Mouse (Mus musculus): ENCODE data around the gene Gm4301. TPM values are rescaled to one million over a fixed set of nuclear protein-coding genes. Genes with fewer than 3 reads are reported as not detected.
"Not testable (repeated sequence)": the region's sequence is repeated elsewhere in the genome, so short reads cannot be mapped to it uniquely, and the experiment has no call there.

Gene Gm4301
- total RNA-seq (2021): not detected

DNA sequence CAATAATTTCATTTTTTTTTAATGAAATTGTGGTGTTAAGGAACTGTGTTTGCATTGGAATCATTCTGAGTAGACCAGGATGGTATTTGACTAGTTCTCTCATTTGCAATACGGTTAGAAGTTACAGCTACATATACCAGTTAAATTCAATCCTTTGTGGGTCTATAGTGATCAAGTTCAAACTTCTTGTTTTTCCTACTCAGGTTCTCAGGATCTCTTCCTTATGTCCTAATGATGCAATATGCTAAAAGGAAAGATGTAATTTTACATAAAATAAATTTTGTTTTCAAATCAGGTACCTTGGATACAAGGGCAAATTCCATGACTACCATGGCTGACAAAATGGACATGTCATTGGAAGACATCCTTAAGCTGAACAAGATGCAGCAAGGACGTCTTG, at the start of gene Gm4301:
Gm4301 (plus strand) TSS at position 301 of the 400 bp plus-strand sequence.
- DNase-seq (ENCODE audit: low spot score in 2 of 2); intact Hi-C loops (cut with DNase I): not testable (repeated sequence)

GRCm38 (mm10) chr10:100296105-100296504, 39.4 kb upstream of the Gm4301 start:
- intact Hi-C loops (cut with DNase I): no loop called here

GRCm38 (mm10) chr10:100300106-100300505, 35.4 kb upstream of the Gm4301 start:
- DNase-seq (ENCODE audit: low spot score in 2 of 2); intact Hi-C loops (cut with DNase I): not testable (repeated sequence)

More at GRCm38 (mm10) chr10:100296105-100296504, 39.4 kb upstream of the Gm4301 start:
- DNase-seq (ENCODE audit: low spot score in 2 of 2): no peak

DNA sequence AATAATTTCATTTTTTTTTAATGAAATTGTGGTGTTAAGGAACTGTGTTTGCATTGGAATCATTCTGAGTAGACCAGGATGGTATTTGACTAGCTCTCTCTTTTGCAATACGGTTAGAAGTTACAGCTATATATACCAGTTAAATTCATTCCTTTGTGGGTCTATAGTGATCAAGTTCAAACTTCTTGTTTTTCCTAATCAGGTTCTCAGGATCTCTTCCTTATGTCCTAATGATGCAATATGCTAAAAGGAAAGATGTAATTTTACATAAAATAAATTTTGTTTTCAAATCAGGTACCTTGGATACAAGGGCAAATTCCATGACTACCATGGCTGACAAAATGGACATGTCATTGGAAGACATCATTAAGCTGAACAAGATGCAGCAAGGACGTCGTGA, 5.1 kb downstream of the Gm4301 start, which contains the start of gene Gm4302:
Gm4302 (plus strand) TSS at position 301 of the 400 bp plus-strand sequence.
- DNase-seq (ENCODE audit: low spot score in 2 of 2); intact Hi-C loops (cut with DNase I): not testable (repeated sequence)

DNA sequence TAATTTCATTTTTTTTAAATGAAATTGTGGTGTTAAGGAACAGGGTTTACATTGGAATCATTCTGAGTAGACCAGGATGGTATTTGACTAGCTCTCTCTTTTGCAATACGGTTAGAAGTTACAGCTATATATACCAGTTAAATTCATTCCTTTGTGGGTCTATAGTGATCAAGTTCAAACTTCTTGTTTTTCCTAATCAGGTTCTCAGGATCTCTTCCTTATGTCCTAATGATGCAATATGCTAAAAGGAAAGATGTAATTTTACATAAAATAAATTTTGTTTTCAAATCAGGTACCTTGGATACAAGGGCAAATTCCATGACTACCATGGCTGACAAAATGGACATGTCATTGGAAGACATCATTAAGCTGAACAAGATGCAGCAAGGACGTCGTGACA, 10.2 kb downstream of the Gm4301 start, which contains the start of gene Gm4303:
Gm4303 (plus strand) TSS at position 301 of the 400 bp plus-strand sequence.
- DNase-seq (ENCODE audit: low spot score in 2 of 2); intact Hi-C loops (cut with DNase I): not testable (repeated sequence)

DNA sequence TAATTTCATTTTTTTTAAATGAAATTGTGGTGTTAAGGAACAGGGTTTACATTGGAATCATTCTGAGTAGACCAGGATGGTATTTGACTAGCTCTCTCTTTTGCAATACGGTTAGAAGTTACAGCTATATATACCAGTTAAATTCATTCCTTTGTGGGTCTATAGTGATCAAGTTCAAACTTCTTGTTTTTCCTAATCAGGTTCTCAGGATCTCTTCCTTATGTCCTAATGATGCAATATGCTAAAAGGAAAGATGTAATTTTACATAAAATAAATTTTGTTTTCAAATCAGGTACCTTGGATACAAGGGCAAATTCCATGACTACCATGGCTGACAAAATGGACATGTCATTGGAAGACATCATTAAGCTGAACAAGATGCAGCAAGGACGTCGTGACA, 15.3 kb downstream of the Gm4301 start, which contains the start of gene Gm4305:
Gm4305 (plus strand) TSS at position 301 of the 400 bp plus-strand sequence.
- DNase-seq (ENCODE audit: low spot score in 2 of 2); intact Hi-C loops (cut with DNase I): not testable (repeated sequence)

DNA sequence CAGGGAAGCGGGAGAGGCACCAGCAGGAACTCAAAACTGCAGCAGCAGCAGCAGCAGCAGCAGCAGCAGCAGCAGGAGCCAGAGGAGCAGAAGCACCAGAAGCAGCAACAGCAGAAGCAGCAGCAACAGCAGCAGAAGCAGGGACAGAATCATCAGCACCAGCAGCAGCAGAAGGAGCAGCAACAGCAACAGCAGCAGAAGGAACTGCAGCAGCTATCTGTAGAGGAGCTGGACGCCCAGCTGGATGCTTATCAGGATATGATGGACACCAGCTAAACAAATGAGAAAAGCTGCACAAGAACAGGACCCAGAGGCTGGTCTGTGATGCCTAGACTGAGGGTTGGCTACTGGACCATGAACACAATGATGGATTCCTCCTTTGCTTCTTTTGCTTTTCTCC, 21.4 kb downstream of the Gm4301 start:
- intact Hi-C loops (cut with DNase I): not testable (repeated sequence)
- DNase-seq (ENCODE audit: low spot score in 2 of 2): peak; percentile 4 to 6

- DNase-seq (ENCODE audit: low spot score in 2 of 2); intact Hi-C loops (cut with DNase I): not testable (repeated sequence)
Observed at GRCm38 (mm10) chr10:100361038-100361437, 25.6 kb downstream of the Gm4301 start, which contains the start of gene Gm4307. Gene Gm4307 (plus strand): TSS chr10:100361338.

GRCm38 (mm10) chr10:100382460-100382859, 47.0 kb downstream of the Gm4301 start, which contains the start of gene Gm4312:
Gene Gm4312 (minus strand): TSS chr10:100382560.
- intact Hi-C loops (cut with DNase I); DNase-seq (ENCODE audit: low spot score in 2 of 2): not testable (repeated sequence)

Other genes starting within 250 kb of the Gm4301 start
- not detected for gene Gm4302, start 5.2 kb downstream of the Gm4301 start, total RNA-seq (2021)
- gene Gm4303, start 10.3 kb downstream of the Gm4301 start, total RNA-seq (2021): not detected
- not detected for gene Gm4305, start 15.4 kb downstream of the Gm4301 start, total RNA-seq (2021)
- not detected for gene Gm4307, start 25.7 kb downstream of the Gm4301 start, total RNA-seq (2021)
- gene Gm4312, start 46.9 kb downstream of the Gm4301 start, total RNA-seq (2021): not detected
- gene Tmtc3, start 151.7 kb downstream of the Gm4301 start, total RNA-seq (2021): 10 to 100 TPM; 11.0 to 14.5 TPM
- 10 to 100 TPM; 14.0 to 16.4 TPM for gene Cep290, start 151.9 kb downstream of the Gm4301 start, total RNA-seq (2021)